Mouse (Mus musculus) C2C12 (cell line): ENCODE results near the gene Large1. TPM values are rescaled to one million over a fixed set of nuclear protein-coding genes. Genes with fewer than 3 reads are reported as not detected.
"Not testable (repeated sequence)": the region's sequence is repeated elsewhere in the genome, so short reads cannot be mapped to it uniquely, and the experiment has no call there.

Experiments used
- H3K27me3 ChIP-seq: one replicate; pipeline ENCODE4 v1.6.1; 2011; ENCODE audit not compliant: control insufficient read depth, insufficient read depth, insufficient read length
- H3K36me3 ChIP-seq: one replicate; pipeline ENCODE4 v1.6.1; 2011; ENCODE audit not compliant: control insufficient read depth, insufficient read depth
- H3K4me3 ChIP-seq: one replicate; pipeline ENCODE4 v1.5.1; 2011; ENCODE audit warnings: mild to moderate bottlenecking, control low read depth; ENCODE audit not compliant: poor library complexity, insufficient read depth, severe bottlenecking
- H3K79me2 ChIP-seq: one replicate; pipeline ENCODE4 v1.6.1; 2011; ENCODE audit not compliant: control insufficient read depth, insufficient read depth
- H3K79me3 ChIP-seq: one replicate; pipeline ENCODE4 v1.6.1; 2011; ENCODE audit warnings: low read depth, control low read depth
- H3ac ChIP-seq: one replicate; pipeline ENCODE3; 2011; ENCODE audit warnings: low read depth; ENCODE audit not compliant: control insufficient read depth, insufficient read length
- CEBPB ChIP-seq: IDR thresholded peaks from one replicate; pipeline ENCODE4 v1.6.1; 2011; ENCODE audit warnings: low read depth, mild to moderate bottlenecking, control low read depth, moderate library complexity
- CTCF ChIP-seq: IDR thresholded peaks from one replicate; pipeline ENCODE4 v1.5.1; 2011; ENCODE audit not compliant: control insufficient read depth, insufficient read depth, insufficient read length
- FOSL1 ChIP-seq: IDR thresholded peaks from one replicate; pipeline ENCODE4 v1.8.0; 2011; ENCODE audit warnings: mild to moderate bottlenecking, low read length; ENCODE audit not compliant: poor library complexity, insufficient read depth, severe bottlenecking
- MAX ChIP-seq: IDR thresholded peaks from one replicate; pipeline ENCODE4 v1.6.1; 2011; ENCODE audit warnings: mild to moderate bottlenecking, control low read depth
- MYOD1 ChIP-seq: IDR thresholded peaks from one replicate; pipeline ENCODE4 v1.6.1; 2011; ENCODE audit warnings: low read depth; ENCODE audit not compliant: control insufficient read depth, insufficient read length
- MYOG ChIP-seq: IDR thresholded peaks from one replicate; pipeline ENCODE4 v1.6.1; 2011; ENCODE audit not compliant: control insufficient read depth, insufficient read length; ENCODE audit errors: extremely low read depth
- USF1 ChIP-seq: IDR thresholded peaks from one replicate; pipeline ENCODE4 v1.6.1; 2011; ENCODE audit warnings: low read depth, mild to moderate bottlenecking, control low read depth, moderate library complexity
- polyA plus RNA-seq: library from polyadenylated mRNA; unstranded; fragments of >200 nt; fragmentation: generic; extraction: Trizol; gene quantifications from one replicate; pipeline ENCODE4 v1.2.1, GENCODE M21; 2012; ENCODE audit warnings: missing spikeins

Gene Large1
- polyA plus RNA-seq, 1 experiment, result 9.5 TPM

DNA sequence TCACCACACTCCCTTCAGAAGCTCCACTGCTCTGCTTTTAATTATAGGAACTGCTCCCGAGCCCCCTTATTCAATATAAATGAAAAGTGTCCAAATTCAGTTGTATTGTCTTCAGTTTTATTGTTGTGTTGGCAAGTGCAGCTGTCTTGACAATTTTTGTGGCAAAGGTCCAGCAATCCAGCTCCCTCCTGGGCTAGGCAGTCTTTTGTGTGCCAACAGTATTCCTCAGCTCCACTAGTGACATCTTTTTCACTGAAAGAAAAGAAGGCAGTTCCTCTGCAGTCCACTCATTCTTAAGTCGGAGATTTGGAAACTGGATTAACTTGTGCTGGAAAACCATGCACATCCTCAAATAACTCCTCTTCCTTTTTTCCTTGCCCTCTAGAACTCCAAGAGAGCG, 25.3 kb downstream of the Large1 start:
- Histone ChIP-seq H3K36me3 (peaks cover 8% of the 10 kb centered on the region), H3ac (no peak overlapping the region), H3K27me3 (no peaks in the 10 kb centered on the region), H3K4me3 (no peak overlapping the region), H3K79me3 (peaks cover 48% of the 10 kb centered on the region), H3K79me2 (peaks cover 83% of the 10 kb centered on the region)
- TF ChIP-seq MAX (no peak), USF1 (no peak), CEBPB (no peak), CTCF (no peak), FOSL1 (no peak), MYOD1 (no peak), MYOG (no peak)

- no peak for TF ChIP-seq MYOD1
- no peak for TF ChIP-seq CEBPB
- TF ChIP-seq FOSL1, result no peak
- TF ChIP-seq MAX, result no peak
- no peak for TF ChIP-seq CTCF
- TF ChIP-seq USF1, result no peak
- TF ChIP-seq MYOG, result no peak
- peaks cover 69% of the 10 kb centered on the region for H3K79me2 ChIP-seq
- peaks cover 36% of the 10 kb centered on the region for H3K79me3 ChIP-seq
- no peaks in the 10 kb centered on the region for H3K27me3 ChIP-seq
- no peak overlapping the region for H3ac ChIP-seq
- H3K4me3 ChIP-seq, result no peak overlapping the region
- peaks cover 6% of the 10 kb centered on the region for H3K36me3 ChIP-seq
Measured at GRCm38 (mm10) chr8:73324667-73325066, 28.7 kb downstream of the Large1 start.

DNA sequence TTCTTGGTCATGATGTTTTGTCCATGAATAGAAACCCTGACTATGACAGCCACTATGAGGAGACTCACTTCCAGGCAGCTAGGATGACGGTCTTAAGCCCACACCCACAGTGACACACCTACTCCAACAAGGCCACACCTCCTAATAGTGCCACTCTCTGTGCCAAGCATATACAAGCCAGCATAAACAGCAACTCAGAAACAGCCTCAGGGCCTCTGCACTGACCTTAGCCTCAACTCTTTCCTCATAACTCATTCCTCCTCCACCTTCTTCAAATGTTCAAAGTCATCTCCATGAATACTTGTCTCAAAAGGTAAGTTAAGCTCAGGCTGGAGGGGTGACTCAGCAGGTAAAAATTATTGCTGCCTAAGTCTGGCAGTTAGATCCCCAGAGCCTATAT, 29.7 kb downstream of the Large1 start:
- Histone ChIP-seq H3K4me3 (no peak overlapping the region), H3K27me3 (no peaks in the 10 kb centered on the region), H3ac (no peak overlapping the region), H3K36me3 (peaks cover 4% of the 10 kb centered on the region), H3K79me3 (peaks cover 38% of the 10 kb centered on the region), H3K79me2 (peaks cover 74% of the 10 kb centered on the region)
- TF ChIP-seq FOSL1 (no peak), USF1 (no peak), MYOG (no peak), MYOD1 (no peak), MAX (no peak)

DNA sequence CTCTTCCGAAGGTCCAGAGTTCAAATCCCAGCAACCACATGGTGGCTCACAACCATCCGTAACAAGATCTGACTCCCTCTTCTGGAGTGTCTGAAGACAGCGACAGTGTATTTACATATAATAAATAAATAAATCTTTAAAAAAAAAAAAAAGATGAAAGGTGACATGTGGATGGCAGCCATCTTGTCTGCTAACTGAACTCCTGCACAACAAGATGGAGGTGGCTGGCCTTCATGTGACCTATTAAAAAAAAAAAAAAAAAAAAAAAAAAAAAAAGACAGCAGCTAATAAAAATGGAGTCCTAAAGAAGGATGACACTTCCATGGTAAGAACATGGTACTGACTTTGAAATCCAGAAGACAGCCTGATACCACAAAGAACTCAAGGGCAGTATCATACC, 33.8 kb downstream of the Large1 start:
- H3K27me3 ChIP-seq, H3K4me3 ChIP-seq, H3ac ChIP-seq, H3K36me3 ChIP-seq: not testable (repeated sequence)
- H3K79me2 ChIP-seq, result peaks cover 67% of the 10 kb centered on the region
- peaks cover 30% of the 10 kb centered on the region for H3K79me3 ChIP-seq

DNA sequence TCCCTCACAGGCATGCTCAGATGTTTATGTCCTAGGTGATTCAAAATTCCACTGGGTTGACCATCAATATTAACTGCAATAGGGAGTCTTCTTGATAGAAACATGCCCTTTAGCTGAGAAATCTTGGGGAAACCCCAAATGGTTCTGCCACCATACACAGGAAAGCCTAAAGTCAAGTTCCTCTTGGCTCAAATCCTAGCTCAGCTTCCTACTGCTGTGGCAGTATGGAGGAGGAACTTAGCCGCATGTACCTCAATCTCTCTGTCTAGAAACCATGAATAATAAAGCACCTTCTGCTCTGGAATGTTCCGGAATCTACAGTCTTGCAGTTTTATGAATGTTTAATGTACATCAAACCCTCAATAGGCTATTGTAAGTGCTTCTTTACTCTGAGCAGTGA, 39.4 kb downstream of the Large1 start:
- peaks cover 42% of the 10 kb centered on the region for H3K79me3 ChIP-seq
- no peak overlapping the region for H3ac ChIP-seq
- H3K36me3 ChIP-seq, result no peaks in the 10 kb centered on the region
- H3K79me2 ChIP-seq, result peaks cover 84% of the 10 kb centered on the region
- no peak for TF ChIP-seq FOSL1
- no peak for TF ChIP-seq MYOG
- TF ChIP-seq MAX, result no peak
- TF ChIP-seq MYOD1, result no peak
- no peak for TF ChIP-seq USF1
- TF ChIP-seq CTCF, result no peak
- no peak overlapping the region for H3K4me3 ChIP-seq
- no peaks in the 10 kb centered on the region for H3K27me3 ChIP-seq

- Histone ChIP-seq H3ac (no peak overlapping the region), H3K36me3 (no peaks in the 10 kb centered on the region), H3K27me3 (no peaks in the 10 kb centered on the region), H3K4me3 (no peak overlapping the region), H3K79me3 (peaks cover 38% of the 10 kb centered on the region), H3K79me2 (peaks cover 84% of the 10 kb centered on the region)
- no peak for TF ChIP-seq CEBPB
- TF ChIP-seq MYOG, result no peak
- no peak for TF ChIP-seq FOSL1
- TF ChIP-seq MYOD1, result no peak
- no peak for TF ChIP-seq CTCF
- no peak for TF ChIP-seq MAX
- no peak for TF ChIP-seq USF1
Measured at GRCm38 (mm10) chr8:73312714-73313607, 40.4 kb downstream of the Large1 start.
